In the genomic region with DNA sequence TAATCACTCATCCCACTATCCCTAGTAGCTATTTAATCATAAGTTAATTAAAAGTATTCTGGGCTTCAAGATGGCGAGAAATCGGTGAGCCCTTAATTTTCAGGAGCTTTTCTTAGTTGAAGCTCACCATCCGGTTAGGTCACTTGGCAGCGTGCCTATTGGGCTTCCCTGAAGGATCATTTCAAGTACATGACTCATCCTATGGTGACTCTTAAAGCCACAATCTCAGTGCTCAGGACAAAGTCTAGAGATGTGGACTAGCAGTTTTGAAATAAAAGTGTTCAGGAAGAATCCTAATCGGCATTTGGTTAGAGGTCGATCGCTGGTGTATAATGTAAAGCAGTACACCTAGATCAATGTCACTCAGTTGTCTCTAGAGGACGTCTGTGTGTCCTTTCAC, we compare ENCODE assay signal across 16 mouse cellular contexts. TPM values are rescaled to one million over a fixed set of nuclear protein-coding genes. Genes with fewer than 3 reads are reported as not detected.
DNase-seq lines count a peak whose midpoint lies in the region; ATAC-seq and TF ChIP-seq lines count a peak whose summit lies in the region.
"Had no signal": no experiment of that assay in that cellular context is flagged by ENCODE, and none has a peak within 500 bp of the region (broad histone marks: within the 10 kb centered on the region; RNA-seq: fewer than 3 reads in every experiment).

No protein-coding gene starts in this region.

- TF ChIP-seq EP300 in heart, adult 2 months (IDR thresholded peaks at IDR 0.05; ENCODE audit: insufficient read depth, low read depth, low read length): no peak

- peak; percentile 20 for DNase-seq in heart, postnatal 4 days
- no peak for DNase-seq in heart, adult 2 months
- DNase-seq in 3134 (ENCODE audit: extremely low read depth, insufficient read length, low spot score): peak; percentile 60
- DNase-seq in Muller cell, postnatal 12 days (ENCODE audit: inconsistent ontology term): peak; percentile 42
- no peak for DNase-seq in neural tube, embryonic 10.5 days (ENCODE audit: extremely low spot score, low spot score)
- DNase-seq: gastrocnemius, postnatal 14 days; kidney, adult 9 months; right cerebral cortex, postnatal 25 days had no signal

- no peak for TF ChIP-seq POLR2A in heart, adult 2 months (IDR thresholded peaks at IDR 0.05; ENCODE audit: insufficient read depth, low read depth, low read length)

- TF ChIP-seq CTCF in heart, adult 2 months (IDR thresholded peaks at IDR 0.05): no peak

- H3K9ac ChIP-seq in heart, adult 2 months (ENCODE audit: low read depth, low read length): no peak overlapping the region
- no peak overlapping the region for H3K9ac ChIP-seq in intestine, embryonic 16.5 days (ENCODE audit: low read depth, low read length)
- no peak overlapping the region for H3K9ac ChIP-seq in hindbrain, embryonic 16.5 days (ENCODE audit: low read depth, low read length)
- H3K9ac ChIP-seq: limb, embryonic 12.5 days; liver, embryonic 14.5 days; midbrain, embryonic 15.5 days; neural tube, embryonic 13.5 days had no signal

- no peaks in the 10 kb centered on the region for H3K36me3 ChIP-seq in heart, adult 2 months (ENCODE audit: control insufficient read depth, insufficient read depth, low read length)
- H3K36me3 ChIP-seq in intestine, embryonic 16.5 days (ENCODE audit: control insufficient read depth, insufficient read depth, low read length): no peaks in the 10 kb centered on the region
- no peaks in the 10 kb centered on the region for H3K36me3 ChIP-seq in hindbrain, embryonic 16.5 days (ENCODE audit: control insufficient read depth, insufficient read depth, low read length)
- H3K36me3 ChIP-seq: limb, embryonic 12.5 days; midbrain, embryonic 15.5 days; neural tube, embryonic 13.5 days had no signal

- H3K4me1 ChIP-seq in heart, adult 2 months (ENCODE audit: control insufficient read depth, insufficient read depth, low read length): no peaks in the 10 kb centered on the region
- no peaks in the 10 kb centered on the region for H3K4me1 ChIP-seq in intestine, embryonic 16.5 days (ENCODE audit: control insufficient read depth, insufficient read depth, low read length)
- H3K4me1 ChIP-seq in hindbrain, embryonic 16.5 days (ENCODE audit: control insufficient read depth, insufficient read depth, low read depth, low read length): no peaks in the 10 kb centered on the region
- H3K4me1 ChIP-seq: limb, embryonic 12.5 days; midbrain, embryonic 15.5 days; neural tube, embryonic 13.5 days had no signal

- H3K79me2 ChIP-seq in heart, adult 2 months (replicated peaks; ENCODE audit: control insufficient read depth, insufficient read depth, low read length): no peaks in the 10 kb centered on the region

- intact Hi-C loops in heart, adult 2 months (cut with DNase I): no loop called here

- no peaks in the 10 kb centered on the region for H3K9me3 ChIP-seq in intestine, embryonic 16.5 days (ENCODE audit: control insufficient read depth, low read length)
- H3K9me3 ChIP-seq in hindbrain, embryonic 16.5 days (ENCODE audit: control insufficient read depth, low read length): no peaks in the 10 kb centered on the region
- H3K9me3 ChIP-seq: limb, embryonic 12.5 days; midbrain, embryonic 15.5 days; neural tube, embryonic 13.5 days had no signal

- H3K4me2 ChIP-seq in intestine, embryonic 16.5 days (ENCODE audit: low read depth, low read length): peak overlapping the region; percentile 10; the same call in 1 of the 2 replicates
- H3K4me2 ChIP-seq in hindbrain, embryonic 16.5 days (ENCODE audit: low read length): no peak overlapping the region
- H3K4me2 ChIP-seq: limb, embryonic 12.5 days; midbrain, embryonic 15.5 days; neural tube, embryonic 13.5 days had no signal

- 60% methylated on average over 8 of the region's 8 CpGs for WGBS in heart, adult 2 months
- 66% methylated on average over 8 of the region's 8 CpGs for WGBS in intestine, embryonic 16.5 days
- 88% methylated on average over 8 of the region's 8 CpGs for WGBS in hindbrain, embryonic 16.5 days

- H3K27me3 ChIP-seq in heart, adult 2 months (ENCODE audit: control insufficient read depth, insufficient read depth, low read length): no peaks in the 10 kb centered on the region
- H3K27me3 ChIP-seq in intestine, embryonic 16.5 days (replicated peaks; ENCODE audit: control insufficient read depth, insufficient read depth, low read length): no peaks in the 10 kb centered on the region
- H3K27me3 ChIP-seq in hindbrain, embryonic 16.5 days (replicated peaks; ENCODE audit: control insufficient read depth, insufficient read depth, low read length): no peaks in the 10 kb centered on the region
- H3K27me3 ChIP-seq: limb, embryonic 12.5 days; midbrain, embryonic 15.5 days; neural tube, embryonic 13.5 days had no signal

- no peak overlapping the region for H3K4me3 ChIP-seq in heart, adult 2 months
- no peak overlapping the region for H3K4me3 ChIP-seq in intestine, embryonic 16.5 days (ENCODE audit: low read length)
- no peak overlapping the region for H3K4me3 ChIP-seq in hindbrain, embryonic 16.5 days (ENCODE audit: low read length)
- H3K4me3 ChIP-seq: limb, embryonic 12.5 days; midbrain, embryonic 15.5 days; neural tube, embryonic 13.5 days had no signal

- H3K27ac ChIP-seq in heart, adult 2 months: no peak overlapping the region
- H3K27ac ChIP-seq in intestine, embryonic 16.5 days (ENCODE audit: low read length): no peak overlapping the region
- H3K27ac ChIP-seq in hindbrain, embryonic 16.5 days (ENCODE audit: low read depth, low read length): no peak overlapping the region
- H3K27ac ChIP-seq: hindbrain, postnatal 0 days; limb, embryonic 12.5 days; liver, embryonic 14.5 days; midbrain, embryonic 15.5 days; neural tube, embryonic 13.5 days had no signal

- peak; percentile 90 for ATAC-seq in intestine, embryonic 16.5 days
- ATAC-seq in hindbrain, embryonic 16.5 days: no peak
- ATAC-seq: hindbrain, postnatal 0 days; midbrain, embryonic 15.5 days had no signal

RNA-seq across cellular contexts. Expression of a gene that starts 17.3 kb away (rescaled TPM):
- under 1 TPM; 0.36 to 0.60 TPM for total RNA-seq in heart, postnatal 4 days (2021)
- not detected for total RNA-seq in heart, adult 2 months (2021)
- polyA plus RNA-seq in heart, adult 2 months (2012; rRNA removed): not detected in 2 replicates
- polyA plus RNA-seq in intestine, embryonic 16.5 days (2015; fragmentation: Nextera tagmentation; extraction: Ambion mirVana): 2.9 and 3.8 TPM in 2 replicates
- 0.71 and 0.81 TPM in 2 replicates for polyA plus RNA-seq in hindbrain, embryonic 16.5 days (2015; fragmentation: Nextera tagmentation; extraction: Ambion mirVana)
- total RNA-seq: gastrocnemius, postnatal 14 days; heart, postnatal 10 days; hindbrain, postnatal 0 days had no signal
- polyA plus RNA-seq: liver, embryonic 14.5 days had no signal

Comparison
In these comparisons a context has a peak if more than half of its experiments do, and no peak if none do; other contexts are left out.
1. DNase-seq: peak in heart, postnatal 4 days (single experiment), 3134 (single experiment) and Muller cell, postnatal 12 days (single experiment); none in heart, adult 2 months (0 of 2) and neural tube, embryonic 10.5 days (single experiment).